Mouse (Mus musculus) liver, postnatal 0 days (tissue): ENCODE results near the gene Phactr2.

Experiments
- CTCF ChIP-seq: sonication (generic); IDR thresholded peaks from 2 replicates; pipeline ENCODE4 v1.5.1; 2016; ENCODE audit warnings: antibody characterized with exemption, low read depth
- EP300 ChIP-seq: IDR thresholded peaks from 2 replicates; pipeline ENCODE4 v1.6.1; 2016; ENCODE audit warnings: antibody characterized with exemption, low read depth, mild to moderate bottlenecking

- TF ChIP-seq CTCF = no peak
- no peak for TF ChIP-seq EP300
Observed at GRCm38 (mm10) chr10:13326149-13326873, 147.9 kb downstream of the Phactr2 start.
